Mouse (Mus musculus): Measurements from ENCODE around the gene Pank4. TPM values are rescaled to one million over a fixed set of nuclear protein-coding genes. Genes with fewer than 3 reads are reported as not detected.
A peak's percentile ranks its signal among the peaks of the same experiment; 100 is the strongest.

Pank4 gene
- total RNA-seq (2021) = 10 to 100 TPM; 35.2 to 46.6 TPM

DNA sequence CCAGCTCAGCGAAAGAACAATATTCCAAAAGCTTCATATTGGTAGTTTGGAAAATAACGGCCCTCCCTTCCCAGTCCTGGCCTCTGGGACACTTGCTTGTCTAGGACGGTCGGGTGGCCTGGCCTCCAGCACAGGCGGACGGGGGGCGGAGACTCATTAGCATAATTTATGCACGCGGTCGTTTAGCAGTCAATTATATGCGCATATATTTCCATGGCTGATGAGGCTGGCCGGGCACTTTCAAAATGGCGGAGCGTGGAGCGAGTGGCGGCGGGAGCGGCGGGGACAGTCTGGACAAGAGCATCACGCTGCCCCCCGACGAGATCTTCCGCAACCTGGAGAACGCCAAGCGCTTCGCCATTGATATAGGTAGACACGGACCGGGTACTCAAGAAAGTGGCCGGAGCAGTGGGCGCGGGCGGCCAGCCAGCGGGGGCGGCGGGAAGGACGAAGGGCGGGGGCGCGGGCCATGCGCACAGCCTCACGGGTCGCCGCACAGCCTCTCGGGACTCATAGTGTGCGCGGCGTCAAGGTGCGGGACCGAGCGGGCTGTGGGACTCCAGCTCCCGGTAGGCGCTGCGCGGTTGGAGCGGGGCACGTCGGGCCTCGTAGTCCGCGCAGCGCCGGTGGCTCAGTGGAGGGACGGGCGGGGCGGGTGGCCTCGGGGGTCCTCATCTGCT, at the start of gene Pank4:
TSS of gene Pank4 (plus strand) at position 223 of the 680 bp plus-strand sequence.
- intact Hi-C loops (cut with DNase I) = loop anchor here (1.0 to 10.0 kb wide), 3 partner anchors 20 to 291 kb away; no protein-coding TSS in a partner anchor
- peak; percentile 93 to 94 for DNase-seq (ENCODE audit: low spot score in 2 of 2)

DNA sequence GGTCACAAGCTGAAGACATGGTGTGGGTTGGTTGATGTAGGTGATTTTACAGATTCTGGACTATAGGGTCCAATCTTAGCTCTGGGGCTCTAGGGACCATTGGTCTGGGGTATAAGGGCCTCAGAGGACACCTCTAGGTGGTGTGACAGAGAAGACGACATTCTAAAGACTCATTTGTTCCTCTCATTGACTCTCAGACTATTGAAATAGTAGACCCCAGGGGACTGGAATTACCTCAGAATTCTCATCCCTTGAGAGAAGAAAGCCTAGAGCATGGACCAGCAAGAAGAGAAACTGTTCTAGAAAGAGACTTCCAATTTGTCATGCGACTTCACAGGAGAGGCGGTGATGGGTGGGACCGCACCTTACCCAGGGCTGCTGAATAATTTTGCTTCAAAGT, 49.7 kb upstream of the Pank4 start:
- DNase-seq (ENCODE audit: low spot score in 2 of 2) = no peak
- intact Hi-C loops (cut with DNase I) = loop anchor here (5.0 kb wide), 1 partner anchor 42 kb away; no protein-coding TSS in a partner anchor

DNA sequence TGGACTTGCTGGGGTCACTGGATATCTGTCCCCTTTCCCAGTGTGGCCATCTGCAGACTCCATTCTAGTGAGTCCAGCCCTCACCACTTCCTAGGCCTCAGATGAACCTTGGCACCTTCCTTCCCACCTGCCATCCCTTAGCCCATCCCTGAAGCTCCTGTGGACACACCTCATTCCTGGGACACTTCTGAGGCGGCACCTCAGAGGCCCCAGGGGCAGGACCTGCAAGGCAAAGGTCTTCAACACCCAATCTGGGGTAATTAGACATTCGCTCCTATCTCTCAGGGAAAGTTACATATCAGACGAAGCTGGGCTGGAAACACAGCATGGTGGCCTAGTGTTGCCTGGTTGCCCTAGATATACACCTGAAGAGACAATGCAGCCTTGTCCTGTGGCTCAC, 49.2 kb upstream of the Pank4 start:
- intact Hi-C loops (cut with DNase I) = loop anchor here (5.0 kb wide), 1 partner anchor 42 kb away; no protein-coding TSS in a partner anchor
- no peak for DNase-seq (ENCODE audit: low spot score in 2 of 2)

DNA sequence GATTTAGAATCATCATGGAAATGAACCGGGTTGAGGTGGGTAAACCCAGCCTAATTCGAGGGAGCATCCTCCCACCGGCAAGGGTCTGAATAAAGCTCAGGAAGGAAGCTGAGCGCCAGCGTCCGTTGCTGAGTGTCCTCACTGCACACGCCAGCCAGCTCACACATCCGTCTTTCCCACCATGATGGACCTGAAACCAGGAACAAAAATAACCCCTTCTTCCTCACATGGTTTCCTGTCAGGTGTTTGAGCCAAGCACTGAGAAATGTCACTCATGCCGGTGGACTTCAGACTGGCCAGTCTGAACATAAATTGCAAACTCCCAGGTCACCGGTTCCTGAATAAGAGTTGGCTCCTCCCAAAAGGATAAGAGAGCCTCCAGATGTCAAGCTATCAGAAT, 48.6 kb upstream of the Pank4 start:
- DNase-seq (ENCODE audit: low spot score in 2 of 2) = no peak

DNA sequence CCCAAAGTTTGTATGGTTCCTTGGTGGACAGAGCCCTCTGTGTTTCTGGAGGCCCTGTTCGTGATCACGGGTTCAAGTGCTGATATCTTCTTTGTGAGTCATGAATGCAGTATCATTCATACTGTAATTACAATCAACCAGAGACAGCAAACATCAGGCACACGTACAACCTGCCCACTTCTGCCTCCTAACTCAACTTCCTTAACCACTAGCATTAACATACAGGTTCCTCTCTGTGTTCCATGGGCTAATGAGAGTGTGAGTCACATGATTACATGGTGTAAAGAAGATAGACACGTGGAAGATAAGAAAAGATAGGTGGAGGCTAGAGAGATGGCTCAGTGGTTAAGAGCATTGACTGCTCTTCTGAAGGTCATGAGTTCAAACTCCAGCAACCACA, 47.3 kb upstream of the Pank4 start:
- intact Hi-C loops (cut with DNase I) = no loop called here

More for the DNA sequence above, 48.6 kb upstream of the Pank4 start:
- intact Hi-C loops (cut with DNase I) = no loop called here

DNA sequence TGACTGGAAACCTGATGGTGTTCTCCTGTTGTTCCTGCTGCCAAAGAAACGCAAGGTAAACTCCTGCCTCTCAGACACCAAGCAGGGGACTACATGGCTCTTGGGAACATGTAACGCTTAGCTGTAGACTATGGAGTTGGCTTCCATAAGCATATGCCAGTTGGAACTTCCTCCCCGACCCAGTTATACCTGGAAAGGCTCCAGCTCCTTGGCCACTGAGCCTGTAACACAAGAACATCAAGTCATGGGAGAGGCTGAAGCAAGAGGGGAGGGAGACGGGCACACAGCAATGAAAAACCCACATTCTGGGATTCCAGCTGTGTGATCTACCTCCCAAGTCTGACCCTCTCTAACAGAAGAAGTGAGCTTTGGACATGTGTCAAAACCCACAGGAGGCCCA, 41.6 kb upstream of the Pank4 start:
- intact Hi-C loops (cut with DNase I) = no loop called here
- no peak for DNase-seq (ENCODE audit: low spot score in 2 of 2)

More for the DNA sequence above, 47.3 kb upstream of the Pank4 start:
- no peak for DNase-seq (ENCODE audit: low spot score in 2 of 2)

DNA sequence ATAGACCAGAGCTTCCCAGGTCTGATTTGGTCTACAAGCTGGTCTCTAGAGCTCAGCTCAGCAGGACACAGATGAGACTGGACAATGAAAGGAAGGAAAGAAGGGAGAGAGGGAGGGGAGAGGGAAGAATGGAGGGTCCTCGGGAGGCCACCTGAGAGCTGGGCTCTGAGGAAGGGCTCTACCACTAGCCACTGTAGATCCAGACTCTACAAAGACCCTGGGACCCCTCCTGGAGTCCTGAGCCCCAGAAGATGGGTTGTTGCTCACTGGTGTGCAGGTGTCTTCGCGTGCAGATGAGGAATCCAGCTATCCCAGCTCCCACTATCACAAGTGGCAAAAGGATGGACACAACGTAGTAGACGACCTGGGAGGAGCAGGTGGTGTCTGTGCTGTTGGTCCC, 41.0 kb upstream of the Pank4 start:
- intact Hi-C loops (cut with DNase I) = no loop called here
- DNase-seq (ENCODE audit: low spot score in 2 of 2) = no peak

DNA sequence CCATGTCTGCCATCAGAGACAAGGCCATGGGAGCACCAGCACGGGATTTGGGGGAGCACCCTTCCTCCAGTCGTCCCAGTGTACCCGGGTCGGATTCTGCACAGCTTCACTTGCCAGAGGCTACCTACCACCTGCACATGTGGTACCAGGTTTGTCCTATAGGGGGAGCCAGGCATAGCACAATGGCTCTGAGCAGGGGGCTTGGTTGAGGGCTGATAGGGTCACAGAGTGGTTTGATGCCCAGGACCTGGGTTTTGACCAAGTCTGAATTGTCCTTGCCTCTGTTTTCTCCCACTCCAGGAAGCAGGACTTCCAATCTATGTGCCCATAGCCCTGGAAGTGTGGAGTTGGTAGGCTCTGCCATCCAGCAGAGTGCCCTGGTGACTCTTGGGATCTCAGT, 38.5 kb upstream of the Pank4 start:
- intact Hi-C loops (cut with DNase I) = no loop called here
- no peak for DNase-seq (ENCODE audit: low spot score in 2 of 2)

DNA sequence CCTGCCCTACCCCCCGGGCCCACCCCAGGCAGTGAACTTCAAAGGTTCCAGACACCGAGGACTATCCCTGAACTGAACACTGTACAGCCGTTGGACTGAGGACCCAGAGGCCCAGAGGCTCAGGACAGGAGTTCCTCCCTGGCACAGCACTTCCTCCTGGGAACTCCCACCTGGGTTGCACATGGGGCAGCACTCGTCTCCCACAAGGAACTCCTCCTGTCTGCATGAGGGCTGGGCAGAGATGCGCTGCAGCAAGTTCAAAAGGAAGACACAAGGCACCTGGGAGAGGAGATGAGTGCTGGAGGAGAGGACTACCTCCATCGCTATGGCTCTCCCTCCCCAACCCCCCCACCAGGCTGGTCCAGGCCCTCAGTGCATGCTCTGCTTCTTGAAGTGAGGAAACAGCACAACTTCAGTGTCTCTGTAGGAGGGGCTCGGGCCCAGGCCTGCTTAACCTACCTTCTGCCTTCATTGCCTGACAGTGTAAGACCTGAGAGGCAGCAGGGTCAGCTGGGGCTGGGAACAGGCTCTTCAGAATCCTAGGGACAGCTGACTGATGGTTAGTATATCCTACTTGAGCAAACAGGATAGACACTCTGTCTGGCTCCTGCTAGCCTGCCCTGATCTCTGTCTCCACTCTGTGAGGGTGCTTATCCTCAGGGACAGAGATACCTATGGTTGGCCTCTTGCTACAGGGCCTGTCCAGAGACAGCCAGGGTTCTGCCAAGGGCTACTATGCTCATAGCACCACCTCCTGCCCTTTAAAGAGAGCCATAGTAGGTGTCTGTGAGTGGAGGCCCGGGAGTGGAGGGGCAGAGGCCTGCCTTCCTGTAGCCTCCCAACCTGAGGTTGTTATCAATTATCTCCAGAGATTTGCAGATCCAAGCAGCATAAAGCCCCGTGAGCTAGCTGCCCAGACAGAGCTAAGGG, 36.7 kb upstream of the Pank4 start:
- DNase-seq (ENCODE audit: low spot score in 2 of 2) = no peak
- intact Hi-C loops (cut with DNase I) = no loop called here

DNA sequence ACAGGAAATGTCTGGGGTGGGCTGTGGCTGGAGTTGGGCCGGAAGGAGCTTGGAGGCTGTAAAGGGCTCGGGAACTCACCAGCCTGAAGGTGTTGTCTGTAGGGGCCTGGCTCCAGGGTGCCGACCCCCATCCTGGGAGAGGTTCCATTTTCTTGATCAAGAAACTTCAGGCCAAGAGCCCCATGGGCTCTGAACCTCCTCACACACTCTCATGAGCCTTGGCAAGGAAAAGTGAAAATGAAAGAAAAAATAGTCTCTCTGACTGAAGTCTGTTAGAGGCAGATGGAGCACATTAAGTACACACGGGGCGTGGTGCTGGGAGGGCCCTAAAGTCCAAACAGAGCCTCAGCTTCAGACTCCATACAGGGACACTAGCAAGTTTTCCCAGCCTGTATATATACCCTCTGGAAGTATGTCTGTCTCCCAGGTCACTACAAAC, 36.0 kb upstream of the Pank4 start:
- DNase-seq (ENCODE audit: low spot score in 2 of 2) = no peak
- intact Hi-C loops (cut with DNase I) = no loop called here

DNA sequence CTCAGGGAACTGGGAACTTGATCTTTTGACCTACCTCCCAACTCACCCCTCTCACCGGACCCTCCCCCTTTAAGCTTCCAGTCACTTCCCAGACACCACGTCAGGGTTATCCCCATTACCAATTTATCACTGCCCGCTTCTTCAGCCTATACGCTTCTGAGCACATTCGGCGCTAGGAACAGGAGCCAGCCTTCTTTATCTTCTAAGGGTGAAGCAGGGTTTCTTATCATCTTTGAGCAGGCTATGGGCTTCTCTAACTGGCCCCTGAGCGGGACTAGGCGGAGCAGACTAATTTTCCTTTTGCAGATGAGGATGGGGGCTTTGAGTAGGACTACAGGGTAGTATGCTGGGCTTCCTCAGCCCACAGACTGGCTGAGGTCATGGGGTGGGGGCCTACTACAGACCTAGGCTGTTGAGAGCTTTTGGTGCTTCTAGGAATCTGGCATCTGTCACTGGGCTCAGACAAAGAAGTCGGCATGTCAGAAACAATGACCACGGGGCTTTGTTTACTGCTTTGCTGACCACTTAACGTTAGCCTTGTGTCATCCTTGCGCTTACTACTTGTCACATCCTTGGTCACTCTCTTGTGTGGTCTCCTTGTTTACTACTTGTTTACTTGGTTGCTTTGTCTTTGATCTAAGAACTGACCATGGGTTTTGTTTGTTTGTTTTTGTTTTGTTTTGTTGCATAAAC, 35.4 kb upstream of the Pank4 start, which contains the start of gene Tnfrsf14:
TSS of gene Tnfrsf14 (minus strand) at position 169 of the 693 bp plus-strand sequence.
- no peak for DNase-seq (ENCODE audit: low spot score in 2 of 2)
- intact Hi-C loops (cut with DNase I) = no loop called here

DNA sequence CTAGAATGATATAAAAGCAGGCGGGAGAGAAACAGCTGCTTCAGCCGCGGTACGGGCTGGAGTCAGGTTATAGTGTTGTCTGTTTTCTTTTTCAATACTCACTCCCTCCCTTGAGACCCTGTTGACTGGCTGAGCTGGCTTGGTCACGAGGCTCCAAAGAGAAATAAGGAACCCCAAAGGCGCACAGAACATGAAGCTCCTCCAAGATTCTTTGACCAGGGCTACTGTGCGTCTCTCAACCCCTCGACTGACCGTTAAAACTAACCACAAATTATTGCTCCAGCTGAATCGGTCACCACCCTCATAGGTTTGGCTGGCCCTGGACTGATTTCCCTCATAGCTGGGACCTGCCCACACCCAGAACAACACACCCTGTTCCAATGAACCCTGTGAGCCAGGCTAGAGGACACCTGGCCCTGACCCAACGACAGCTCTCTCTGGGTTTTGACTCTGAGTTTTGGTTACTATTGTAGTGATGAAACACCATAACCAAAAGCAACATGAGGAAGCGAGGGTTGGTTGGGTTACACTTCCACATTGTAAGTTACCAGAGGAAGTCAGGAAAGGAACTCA, 34.7 kb upstream of the Pank4 start:
- intact Hi-C loops (cut with DNase I) = no loop called here
- no peak for DNase-seq (ENCODE audit: low spot score in 2 of 2)

DNA sequence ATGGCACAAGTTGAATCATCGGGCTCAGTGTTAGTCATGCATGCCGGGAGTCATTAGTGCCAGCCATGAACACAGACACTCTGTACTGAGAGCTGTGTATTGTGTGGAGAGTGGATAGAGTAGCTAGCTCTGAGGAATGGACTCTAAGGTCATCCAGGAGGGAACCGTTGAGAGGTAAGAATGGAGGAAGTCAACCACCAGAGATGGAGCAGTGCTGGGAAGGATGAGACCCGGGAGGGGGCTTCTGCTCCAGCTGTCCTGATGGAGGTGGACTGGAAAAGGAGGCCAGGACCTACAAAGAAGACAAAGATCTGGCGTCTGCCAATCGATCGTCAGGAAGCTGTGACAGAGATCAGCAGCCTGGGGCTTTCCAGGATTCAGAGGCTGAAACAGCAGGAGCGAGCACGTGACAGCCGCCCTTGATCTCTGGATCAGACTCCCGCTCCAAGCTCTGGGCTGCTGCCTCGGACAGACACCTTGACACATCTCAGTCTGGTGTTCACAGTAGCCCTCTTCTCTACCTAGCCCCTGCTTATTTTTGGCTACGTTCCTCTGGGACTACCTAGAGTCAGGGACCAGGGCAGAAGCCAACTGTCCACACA, 30.5 kb upstream of the Pank4 start:
- no peak for DNase-seq (ENCODE audit: low spot score in 2 of 2)
- intact Hi-C loops (cut with DNase I) = no loop called here

DNA sequence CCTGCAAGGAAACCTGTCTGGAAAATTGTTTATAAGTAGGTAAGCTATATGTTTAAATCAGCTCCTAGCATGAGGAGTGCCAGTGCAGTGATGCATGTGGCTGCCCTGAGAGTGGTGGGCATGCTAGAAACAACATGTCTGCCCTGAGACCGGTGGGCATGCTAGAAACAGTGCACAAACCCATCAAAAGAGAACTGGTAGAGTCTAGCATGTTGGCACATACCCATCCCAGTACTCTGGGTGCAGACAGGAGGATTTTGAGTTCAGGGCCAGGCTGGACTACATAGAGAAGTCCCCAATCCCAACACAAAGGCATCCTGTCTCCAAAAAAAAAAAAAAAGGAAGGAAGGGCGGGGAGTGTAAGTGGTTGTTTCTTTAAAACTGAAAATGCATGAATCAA, 29.1 kb upstream of the Pank4 start:
- DNase-seq (ENCODE audit: low spot score in 2 of 2) = no peak
- intact Hi-C loops (cut with DNase I) = no loop called here

DNA sequence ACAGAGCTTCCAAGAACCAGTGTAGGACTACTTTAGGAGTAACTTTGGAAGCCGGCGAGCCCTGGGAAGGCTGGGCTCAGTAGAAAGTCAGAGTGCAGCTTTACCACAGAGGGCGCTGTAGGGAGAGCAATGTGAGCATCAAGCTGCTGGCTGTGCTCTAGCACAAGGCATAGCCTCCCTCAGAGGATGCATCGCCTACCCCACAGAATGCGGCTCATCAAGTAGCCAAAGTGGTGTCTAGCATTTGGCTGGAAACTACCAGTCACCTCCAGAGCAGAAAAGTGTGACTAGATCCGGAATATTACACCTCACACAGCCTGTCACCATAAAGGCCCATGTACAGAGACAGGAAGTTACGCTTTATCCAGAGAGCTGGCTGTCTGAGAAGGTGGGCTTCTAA, 28.1 kb upstream of the Pank4 start:
- DNase-seq (ENCODE audit: low spot score in 2 of 2) = no peak
- intact Hi-C loops (cut with DNase I) = no loop called here

DNA sequence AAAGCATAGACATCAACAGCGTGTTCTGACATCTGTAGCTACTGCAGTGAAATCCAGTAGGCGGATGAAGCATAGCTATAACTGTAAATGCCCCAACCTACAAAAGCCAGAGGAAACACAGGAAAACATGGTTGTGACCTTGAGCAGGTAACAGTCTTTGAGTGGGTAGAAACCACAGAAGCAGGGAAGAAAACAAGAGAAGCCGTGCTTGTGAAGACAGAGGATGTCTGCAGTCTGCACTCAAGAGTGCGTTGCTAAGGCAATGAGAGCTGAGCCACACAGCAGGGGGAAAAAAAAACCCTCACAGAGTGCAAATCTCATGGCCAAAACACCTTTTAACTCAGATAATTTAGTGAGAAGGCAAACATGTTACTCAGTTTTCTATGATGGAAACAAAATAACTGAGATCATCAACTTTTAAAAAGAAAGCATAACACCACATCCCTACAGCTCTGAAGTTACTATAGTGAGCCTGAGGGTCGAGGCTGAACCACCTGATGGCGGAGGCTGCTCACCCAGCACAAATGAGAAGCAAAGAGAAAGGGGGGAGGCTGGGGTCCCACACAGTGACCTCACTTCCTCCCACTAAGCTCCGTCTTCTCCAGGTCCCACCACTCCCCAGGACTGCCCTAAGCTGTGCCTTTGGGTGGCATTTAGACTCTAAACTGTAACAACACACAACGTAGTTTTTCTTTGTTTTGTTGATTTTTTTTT, 27.2 kb upstream of the Pank4 start:
- no peak for DNase-seq (ENCODE audit: low spot score in 2 of 2)
- intact Hi-C loops (cut with DNase I) = no loop called here

DNA sequence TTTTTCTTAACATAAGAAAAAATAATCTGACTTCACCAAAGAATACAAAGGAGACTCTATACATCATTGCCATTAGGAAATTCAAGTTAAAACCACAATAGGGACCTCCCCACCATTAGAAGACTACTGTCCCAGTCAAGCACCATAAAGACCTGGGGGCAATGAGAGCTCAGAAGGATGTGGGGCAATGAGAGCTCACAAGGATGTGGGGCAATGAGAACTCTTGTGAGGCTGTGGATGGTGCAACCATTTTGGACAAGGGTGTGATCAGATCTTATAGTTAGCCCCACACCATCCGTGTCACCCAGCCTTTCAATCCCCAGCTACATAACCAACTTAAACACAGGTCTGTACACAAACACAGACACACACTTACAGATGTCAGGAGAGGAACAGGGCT, 26.2 kb upstream of the Pank4 start:
- no peak for DNase-seq (ENCODE audit: low spot score in 2 of 2)
- intact Hi-C loops (cut with DNase I) = no loop called here

DNA sequence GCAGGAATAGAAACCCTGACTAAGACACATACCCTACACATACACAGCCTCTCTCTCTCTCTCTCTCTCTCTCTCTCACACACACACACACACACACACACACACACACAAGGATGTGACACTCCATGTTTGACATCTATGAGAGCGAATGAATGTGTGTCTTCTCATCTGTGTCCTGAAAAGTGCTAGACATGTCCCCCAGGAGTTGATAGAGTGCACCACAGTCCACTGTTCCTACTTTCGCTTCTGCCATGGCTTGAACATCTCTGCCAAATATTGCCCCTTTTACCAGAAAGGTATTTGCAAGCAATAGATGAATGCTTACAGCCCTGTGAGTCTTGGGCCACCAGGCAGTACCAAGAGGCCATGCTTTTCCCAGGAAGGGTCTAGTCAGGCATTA, 23.8 kb upstream of the Pank4 start:
- intact Hi-C loops (cut with DNase I) = loop anchor here (5.0 kb wide), 1 partner anchor 63 kb away; no protein-coding TSS in a partner anchor

DNA sequence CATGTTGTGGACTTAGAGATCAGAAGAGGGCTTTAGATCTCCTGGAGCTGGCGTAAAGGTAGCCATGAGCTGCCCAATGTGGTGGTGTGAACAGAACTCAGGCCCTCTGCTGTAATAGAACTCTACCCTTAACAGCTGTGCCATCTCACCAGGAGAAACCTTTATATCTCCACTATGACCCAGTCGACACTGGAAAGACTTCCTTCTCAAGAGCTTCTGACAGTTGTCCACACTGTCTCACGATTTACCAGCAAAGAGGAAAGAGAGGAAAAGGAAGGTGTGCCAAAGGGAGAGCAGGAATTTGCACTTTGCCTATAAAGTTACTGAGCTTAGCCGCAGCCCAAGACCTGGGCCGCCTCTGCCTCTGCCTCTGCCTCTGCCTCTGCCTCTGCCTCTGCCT, 22.1 kb upstream of the Pank4 start:
- intact Hi-C loops (cut with DNase I) = loop anchor here (5.0 kb wide), 1 partner anchor 65 kb away; no protein-coding TSS in a partner anchor
- DNase-seq (ENCODE audit: low spot score in 2 of 2) = no peak

More for the DNA sequence above, 23.8 kb upstream of the Pank4 start:
- DNase-seq (ENCODE audit: low spot score in 2 of 2) = no peak
